Mouse (Mus musculus) kidney, adult 2 months (tissue): ENCODE measurements around the gene Kntc1. TPM values are rescaled to one million over a fixed set of nuclear protein-coding genes. Genes with fewer than 3 reads are reported as not detected.

ENCODE experiments used
- DNase-seq: peaks from one replicate; pipeline ENCODE4 v3.0.0; 2021
- H3K27ac ChIP-seq: fragments of 200-500 bp; 2 replicates; pipeline ENCODE4 v1.5.1; 2012; ENCODE audit warnings: low read depth, low read length, control low read depth, inconsistent platforms; ENCODE audit not compliant: insufficient read depth
- H3K27me3 ChIP-seq: fragments of 200-500 bp; replicated peaks from 2 replicates; pipeline ENCODE4 v1.6.1; 2012; ENCODE audit warnings: mild to moderate bottlenecking, moderate library complexity, low read length, inconsistent platforms; ENCODE audit not compliant: control insufficient read depth, insufficient read depth
- H3K36me3 ChIP-seq: fragments of 200-500 bp; 2 replicates; pipeline ENCODE4 v1.6.1; 2012; ENCODE audit warnings: mild to moderate bottlenecking, moderate library complexity, low read length, inconsistent platforms; ENCODE audit not compliant: control insufficient read depth, insufficient read depth
- H3K4me1 ChIP-seq: fragments of 200-500 bp; 2 replicates; pipeline ENCODE4 v1.6.1; 2011; ENCODE audit warnings: low read length; ENCODE audit not compliant: control insufficient read depth, insufficient read depth
- H3K4me3 ChIP-seq: fragments of 200-500 bp; 2 replicates; pipeline ENCODE4 v1.5.1; 2011; ENCODE audit warnings: mild to moderate bottlenecking, low read depth, low read length, control low read depth; ENCODE audit not compliant: insufficient read depth
- CTCF ChIP-seq: fragments of 200-500 bp; conservative IDR thresholded peaks from 2 replicates; pipeline ENCODE4 v1.5.1; 2011; ENCODE audit warnings: low read depth, mild to moderate bottlenecking, control low read depth, low read length, moderate library complexity, mixed read lengths; ENCODE audit not compliant: insufficient read depth, insufficient read length
- POLR2A ChIP-seq: fragments of 200-500 bp; IDR thresholded peaks from one replicate; pipeline ENCODE4 v1.6.1; 2011; ENCODE audit warnings: low read depth, low read length, control low read depth
- WGBS: fragments of 180-500 bp; shearing (Covaris S2); methylation state at CpG from one replicate; pipeline ENCODE4 v1.1.7; 2018; 5-methylcytosine and 5-hydroxymethylcytosine counted together
- polyA plus RNA-seq: library from polyadenylated mRNA; depleted of rRNA; stranded (reverse); fragments of >200 nt; gene quantifications from 2 replicates; pipeline ENCODE4 v1.2.3, GENCODE M21; 2012

The Kntc1 gene
- polyA plus RNA-seq, 1 experiment, result 0.77 TPM

DNA sequence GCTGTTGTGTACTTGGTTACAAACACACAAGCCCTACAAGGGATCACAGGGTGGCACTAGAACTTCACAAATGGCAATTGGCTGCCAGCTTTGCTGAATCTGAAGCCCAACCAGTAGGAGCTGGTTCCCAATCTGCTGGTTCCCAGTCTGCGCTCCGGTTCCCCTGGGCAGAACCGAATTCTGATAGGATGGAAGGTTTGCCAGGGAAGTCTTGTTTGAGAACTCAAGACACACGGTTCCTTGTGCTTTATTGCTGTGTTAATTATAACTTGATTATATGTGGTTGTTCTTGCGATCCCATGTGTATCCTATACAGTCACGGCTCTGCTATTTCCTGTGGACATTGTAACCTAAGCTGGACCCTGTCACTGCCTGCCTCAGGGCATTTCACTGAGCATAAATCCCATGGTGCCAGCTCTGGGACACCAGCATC lies 78.2 kb downstream of the Kntc1 start:
- Histone ChIP-seq H3K27me3 (no peaks in the 10 kb centered on the region), H3K36me3 (no peaks in the 10 kb centered on the region), H3K27ac (no peak overlapping the region), H3K4me3 (no peak overlapping the region), H3K4me1 (no peaks in the 10 kb centered on the region)
- peak; percentile 75 for DNase-seq
- TF ChIP-seq CTCF (peak; percentile 71), POLR2A (no peak)
- 20% methylated on average over 6 of the region's 6 CpGs for WGBS

DNA sequence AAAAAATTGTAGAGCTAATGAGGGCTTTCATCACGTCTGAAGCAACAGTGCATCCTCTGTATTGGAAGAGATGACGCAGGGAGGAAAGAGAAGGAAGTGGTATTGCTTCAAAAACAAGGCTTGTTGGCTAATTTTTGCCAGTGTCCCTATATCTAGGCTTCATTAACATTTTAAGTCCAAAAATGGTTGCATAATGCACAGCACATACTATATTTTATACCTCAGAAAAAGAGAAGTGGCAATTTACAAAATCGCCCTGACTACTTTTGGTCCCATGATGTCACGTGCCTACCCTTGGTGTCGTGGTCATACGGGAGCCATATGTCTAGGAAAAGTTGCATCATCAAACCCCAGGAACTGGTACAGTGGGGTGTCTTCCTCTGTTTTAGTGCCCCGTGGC lies 82.8 kb downstream of the Kntc1 start:
- Histone ChIP-seq H3K4me3 (no peak overlapping the region), H3K36me3 (no peaks in the 10 kb centered on the region), H3K4me1 (no peaks in the 10 kb centered on the region), H3K27ac (no peak overlapping the region), H3K27me3 (no peaks in the 10 kb centered on the region)
- no peak for DNase-seq
- TF ChIP-seq CTCF, result no peak
- TF ChIP-seq POLR2A, result no peak
- 89% methylated on average over 7 of the region's 7 CpGs for WGBS

DNA sequence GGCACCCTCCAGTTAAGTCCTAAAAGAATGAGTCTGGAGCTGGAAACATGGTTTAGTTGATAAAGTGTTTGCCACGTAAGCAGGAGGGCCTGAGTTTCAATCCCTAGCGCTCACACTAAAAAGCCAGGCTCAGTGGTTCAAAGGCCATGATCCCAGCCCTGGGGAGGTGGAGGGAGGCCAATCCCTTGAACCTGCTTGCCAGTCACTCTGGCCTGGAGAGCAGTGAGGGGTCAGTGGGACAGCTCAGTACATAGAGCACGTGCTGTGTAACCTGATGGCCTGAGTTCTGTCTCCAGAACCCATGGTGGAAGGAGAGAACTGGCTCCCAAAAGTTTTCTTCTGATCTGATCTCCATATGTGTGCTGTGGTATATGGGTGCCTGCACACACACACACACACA lies 85.3 kb downstream of the Kntc1 start:
- Histone ChIP-seq H3K36me3 (no peaks in the 10 kb centered on the region), H3K27ac (no peak overlapping the region), H3K4me3 (no peak overlapping the region), H3K27me3 (no peaks in the 10 kb centered on the region), H3K4me1 (no peaks in the 10 kb centered on the region)
- WGBS, result 66% methylated on average over 3 of the region's 3 CpGs
- peak; percentile 49 for DNase-seq
- TF ChIP-seq CTCF (no peak), POLR2A (no peak)

DNA sequence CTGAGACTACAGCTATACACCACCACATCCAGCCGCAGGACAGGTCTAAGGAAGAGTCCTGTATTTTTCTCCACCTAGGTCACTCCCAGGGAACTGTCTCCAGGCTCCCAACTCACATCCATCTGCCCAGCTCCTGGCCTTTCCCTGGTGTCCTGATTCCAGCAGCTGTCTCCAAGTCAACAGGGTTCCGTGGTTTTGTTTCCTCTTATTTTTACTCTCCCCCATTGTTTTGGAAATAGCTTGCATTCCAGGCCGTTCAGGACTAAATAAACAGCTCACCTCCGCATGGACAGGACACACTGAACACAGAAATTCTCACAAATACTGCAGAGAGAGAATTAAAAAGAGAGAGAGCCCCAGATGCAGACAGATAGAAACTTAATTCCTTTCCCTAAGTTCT lies 87.9 kb downstream of the Kntc1 start:
- Histone ChIP-seq H3K4me3 (no peak overlapping the region), H3K27ac (no peak overlapping the region), H3K4me1 (no peaks in the 10 kb centered on the region), H3K27me3 (no peaks in the 10 kb centered on the region), H3K36me3 (no peaks in the 10 kb centered on the region)
- TF ChIP-seq CTCF (no peak), POLR2A (no peak)
- no peak for DNase-seq
- 43% methylated on average over 4 of the region's 4 CpGs for WGBS

DNA sequence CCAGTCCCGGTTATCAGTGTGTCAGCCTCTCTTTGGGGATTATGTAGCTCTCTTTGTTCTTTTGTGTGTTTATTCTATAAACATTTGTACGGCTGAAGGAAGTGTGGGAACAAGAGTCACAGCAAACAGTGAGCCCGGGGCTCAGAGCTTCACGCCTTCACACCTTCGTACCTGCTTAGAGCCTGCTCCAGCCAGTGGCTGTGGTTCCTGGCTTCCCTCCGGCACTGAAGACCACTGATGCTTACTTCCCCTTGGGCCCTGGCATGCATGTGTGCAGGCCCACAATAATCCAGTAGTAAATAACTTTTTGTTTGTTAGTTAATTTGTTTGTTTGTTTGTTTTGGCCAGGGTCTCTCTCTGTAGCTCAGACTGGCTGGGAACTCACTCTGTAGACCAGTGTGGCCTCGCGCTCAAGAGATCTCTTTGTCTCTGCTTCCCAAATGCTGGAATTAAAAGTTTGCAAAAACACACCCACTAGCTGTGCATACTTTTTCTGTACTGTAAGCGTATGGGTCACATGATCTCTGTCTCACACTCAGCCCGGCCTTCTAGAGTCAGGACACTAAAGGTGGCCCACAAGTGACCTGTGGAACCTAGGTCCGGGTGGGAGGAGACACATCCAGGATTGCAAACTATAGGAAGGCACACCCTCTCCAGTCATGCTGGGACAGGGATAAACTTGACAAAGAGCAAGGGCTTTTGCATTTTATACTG lies 92.9 kb downstream of the Kntc1 start:
- no peaks in the 10 kb centered on the region for H3K36me3 ChIP-seq
- no peak overlapping the region for H3K4me3 ChIP-seq
- TF ChIP-seq CTCF (no peak), POLR2A (no peak)
- no peaks in the 10 kb centered on the region for H3K4me1 ChIP-seq
- H3K27ac ChIP-seq, result no peak overlapping the region
- no peak for DNase-seq
- no peaks in the 10 kb centered on the region for H3K27me3 ChIP-seq
- WGBS, result 64% methylated on average over 11 of the region's 11 CpGs

DNA sequence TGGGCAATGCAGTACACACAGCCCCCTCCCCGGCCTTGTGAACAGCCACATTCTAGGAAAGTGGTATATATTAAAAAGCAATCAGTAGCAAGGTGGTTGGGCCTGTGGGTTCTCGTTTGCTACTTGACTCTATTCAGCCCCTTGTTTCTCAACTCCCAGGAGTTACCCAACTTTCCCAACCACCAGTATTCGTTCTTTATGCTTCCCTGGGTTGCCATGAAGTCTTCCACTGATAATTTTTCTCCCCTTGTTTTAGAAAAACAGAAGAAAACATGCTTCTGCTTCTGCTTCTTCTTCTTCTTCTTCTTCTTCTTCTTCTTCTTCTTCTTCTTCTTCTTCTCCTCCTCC lies 93.4 kb downstream of the Kntc1 start:
- no peaks in the 10 kb centered on the region for H3K4me1 ChIP-seq

DNA sequence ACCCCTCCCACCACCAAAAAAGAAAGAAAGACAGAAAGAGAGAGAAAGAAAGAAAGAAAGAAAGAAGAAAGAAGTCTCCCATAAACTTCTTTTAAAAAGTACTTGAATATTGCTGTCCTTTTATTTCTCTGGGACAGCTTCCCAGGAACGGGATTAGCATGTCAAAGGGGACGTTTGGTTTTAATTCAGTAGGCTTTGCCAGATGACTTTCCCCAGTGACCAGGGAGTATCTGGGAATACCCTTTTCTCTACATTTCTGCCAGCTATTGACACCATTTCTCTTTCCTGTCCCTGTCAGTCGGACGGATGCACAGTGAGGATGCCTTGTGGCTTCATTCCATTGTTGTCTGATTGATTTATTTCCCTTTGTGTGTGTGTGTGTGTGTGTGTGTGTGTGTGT lies 94.3 kb downstream of the Kntc1 start:
- H3K36me3 ChIP-seq, result no peaks in the 10 kb centered on the region
- H3K27me3 ChIP-seq, result no peaks in the 10 kb centered on the region
- H3K4me3 ChIP-seq, result no peak overlapping the region
- DNase-seq, result peak; percentile 47
- peak overlapping the region; percentile 82 for H3K27ac ChIP-seq
- WGBS, result 48% methylated on average over 4 of the region's 4 CpGs
- TF ChIP-seq CTCF (no peak), POLR2A (no peak)
- H3K4me1 ChIP-seq, result no peaks in the 10 kb centered on the region

More for the DNA sequence above, 93.4 kb downstream of the Kntc1 start:
- Histone ChIP-seq H3K36me3 (no peaks in the 10 kb centered on the region), H3K4me3 (no peak overlapping the region), H3K27me3 (no peaks in the 10 kb centered on the region), H3K27ac (no peak overlapping the region)
- TF ChIP-seq POLR2A, result no peak
- no peak for TF ChIP-seq CTCF
- DNase-seq, result no peak
- 85% methylated on average over 3 of the region's 3 CpGs for WGBS

DNA sequence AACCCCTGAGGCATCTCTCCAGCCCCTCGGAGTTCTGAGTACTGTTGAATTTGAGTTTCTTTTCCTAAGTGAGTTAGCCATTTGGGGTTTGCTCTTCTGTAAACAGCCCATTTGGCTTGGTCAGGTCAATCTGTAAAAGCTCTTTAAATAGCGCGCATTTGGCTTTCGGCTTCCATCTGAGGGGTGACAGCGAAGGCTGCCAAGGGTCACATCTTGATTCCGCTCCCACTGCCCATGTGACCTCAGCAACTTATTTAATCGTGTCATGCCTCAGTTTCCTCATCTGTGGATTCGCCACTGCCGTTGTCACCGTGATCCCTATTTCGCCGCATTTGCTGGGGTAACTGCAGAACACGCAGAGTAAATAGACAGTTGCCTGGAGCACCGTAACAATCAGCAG lies 94.8 kb downstream of the Kntc1 start:
- Histone ChIP-seq H3K27me3 (no peaks in the 10 kb centered on the region), H3K27ac (peak overlapping the region; percentile 82), H3K4me3 (no peak overlapping the region), H3K4me1 (no peaks in the 10 kb centered on the region), H3K36me3 (no peaks in the 10 kb centered on the region)
- 80% methylated on average over 14 of the region's 14 CpGs for WGBS
- TF ChIP-seq POLR2A, result no peak
- no peak for TF ChIP-seq CTCF
- peak; percentile 50 for DNase-seq
